18 mouse cellular contexts compared by ENCODE assay signal in the genomic region with DNA sequence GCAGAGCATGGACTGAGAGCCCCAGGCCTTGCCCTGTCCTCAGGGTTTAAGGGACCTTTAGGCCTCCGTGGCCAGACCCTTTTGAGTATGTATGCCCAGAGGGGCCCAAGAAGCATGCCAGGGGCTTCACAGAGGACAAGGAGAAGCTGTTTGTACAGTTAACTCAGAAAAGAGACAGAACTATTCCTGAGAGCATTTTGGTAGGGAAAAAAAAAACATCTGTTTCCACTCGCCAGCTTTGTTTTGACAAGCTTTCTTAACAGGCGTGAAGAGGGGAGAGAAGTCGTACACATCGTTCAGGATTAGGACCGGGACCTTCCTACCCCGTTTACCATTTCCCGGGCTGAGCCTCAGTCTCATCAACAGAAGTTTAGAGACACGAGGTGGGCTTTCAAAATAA.
DNase-seq lines count a peak whose midpoint lies in the region; ATAC-seq lines count a peak whose summit lies in the region.
"Had no signal": no experiment of that assay in that cellular context is flagged by ENCODE, and none has a peak within 500 bp of the region (broad histone marks: within the 10 kb centered on the region; RNA-seq: fewer than 3 reads in every experiment).

No protein-coding gene starts in this region.

- peak overlapping the region; percentile 4; the same call in 1 of the 2 replicates for H3K4me3 ChIP-seq in forebrain, embryonic 10.5 days
- no peak overlapping the region for H3K4me3 ChIP-seq in forebrain, embryonic 14.5 days (ENCODE audit: low read depth, low read length)
- H3K4me3 ChIP-seq in midbrain, embryonic 10.5 days = no peak overlapping the region
- H3K4me3 ChIP-seq in midbrain, embryonic 13.5 days (replicated peaks) = no peak overlapping the region
- H3K4me3 ChIP-seq in hindbrain, embryonic 12.5 days = no peak overlapping the region
- H3K4me3 ChIP-seq in neural tube, embryonic 13.5 days = no peak overlapping the region
- H3K4me3 ChIP-seq: forebrain, embryonic 15.5 days; midbrain, embryonic 15.5 days had no signal

- peaks cover 64% of the 10 kb centered on the region for H3K4me1 ChIP-seq in forebrain, embryonic 10.5 days
- H3K4me1 ChIP-seq in forebrain, embryonic 14.5 days (ENCODE audit: control insufficient read depth, insufficient read depth, low read length) = peaks cover 10% of the 10 kb centered on the region
- H3K4me1 ChIP-seq in midbrain, embryonic 10.5 days = peaks cover 51% of the 10 kb centered on the region
- peaks cover 44% of the 10 kb centered on the region for H3K4me1 ChIP-seq in midbrain, embryonic 13.5 days (replicated peaks)
- peaks cover 59% of the 10 kb centered on the region for H3K4me1 ChIP-seq in hindbrain, embryonic 12.5 days
- H3K4me1 ChIP-seq in neural tube, embryonic 13.5 days (replicated peaks) = peaks cover 56% of the 10 kb centered on the region

- WGBS in forebrain, embryonic 10.5 days = 19% methylated on average over 9 of the region's 9 CpGs
- WGBS in forebrain, embryonic 14.5 days = 11% methylated on average over 9 of the region's 9 CpGs
- WGBS in midbrain, embryonic 10.5 days = 29% methylated on average over 9 of the region's 9 CpGs
- WGBS in midbrain, embryonic 13.5 days = 25% methylated on average over 9 of the region's 9 CpGs
- 22% methylated on average over 9 of the region's 9 CpGs for WGBS in hindbrain, embryonic 12.5 days
- 34% methylated on average over 9 of the region's 9 CpGs for WGBS in neural tube, embryonic 13.5 days

- DNase-seq in forebrain, embryonic 10.5 days (ENCODE audit: extremely low spot score, low spot score) = no peak
- DNase-seq in forebrain, embryonic 14.5 days (ENCODE audit: low spot score) = no peak
- DNase-seq in midbrain, embryonic 10.5 days (ENCODE audit: low spot score) = no peak
- DNase-seq in adrenal gland, postnatal 10 days = no peak
- DNase-seq in left cerebral cortex, adult 11 months (ENCODE audit: low spot score) = no peak
- DNase-seq: adrenal gland, postnatal 14 days; cerebellum, adult 8-10 months; heart, adult 11 months; kidney, postnatal 25 days; lung, postnatal 14 days; right cerebral cortex, postnatal 4 days had no signal

- no peaks in the 10 kb centered on the region for H3K9me3 ChIP-seq in forebrain, embryonic 10.5 days
- H3K9me3 ChIP-seq in forebrain, embryonic 14.5 days (replicated peaks; ENCODE audit: control insufficient read depth, low read length) = no peaks in the 10 kb centered on the region
- H3K9me3 ChIP-seq in midbrain, embryonic 10.5 days (replicated peaks) = no peaks in the 10 kb centered on the region
- no peaks in the 10 kb centered on the region for H3K9me3 ChIP-seq in midbrain, embryonic 13.5 days
- no peaks in the 10 kb centered on the region for H3K9me3 ChIP-seq in hindbrain, embryonic 12.5 days (replicated peaks)
- no peaks in the 10 kb centered on the region for H3K9me3 ChIP-seq in neural tube, embryonic 13.5 days
- H3K9me3 ChIP-seq: forebrain, embryonic 15.5 days; midbrain, embryonic 15.5 days had no signal

- H3K9ac ChIP-seq in forebrain, embryonic 14.5 days (ENCODE audit: low read length) = no peak overlapping the region
- H3K9ac ChIP-seq in midbrain, embryonic 13.5 days (replicated peaks) = no peak overlapping the region
- no peak overlapping the region for H3K9ac ChIP-seq in hindbrain, embryonic 12.5 days
- 0 out of 2 replicates have a peak overlapping the region, but pooled peaks have one; percentile 12 for H3K9ac ChIP-seq in neural tube, embryonic 13.5 days
- H3K9ac ChIP-seq: forebrain, embryonic 15.5 days; liver, embryonic 14.5 days; midbrain, embryonic 15.5 days had no signal

- no peaks in the 10 kb centered on the region for H3K36me3 ChIP-seq in forebrain, embryonic 10.5 days (replicated peaks)
- no peaks in the 10 kb centered on the region for H3K36me3 ChIP-seq in forebrain, embryonic 14.5 days (ENCODE audit: control insufficient read depth, insufficient read depth, low read length)
- no peaks in the 10 kb centered on the region for H3K36me3 ChIP-seq in midbrain, embryonic 10.5 days
- no peaks in the 10 kb centered on the region for H3K36me3 ChIP-seq in midbrain, embryonic 13.5 days
- no peaks in the 10 kb centered on the region for H3K36me3 ChIP-seq in hindbrain, embryonic 12.5 days
- no peaks in the 10 kb centered on the region for H3K36me3 ChIP-seq in neural tube, embryonic 13.5 days
- H3K36me3 ChIP-seq: forebrain, embryonic 15.5 days; midbrain, embryonic 15.5 days had no signal

- peak overlapping the region; percentile 72 for H3K27ac ChIP-seq in forebrain, embryonic 10.5 days
- H3K27ac ChIP-seq in forebrain, embryonic 14.5 days (ENCODE audit: low read depth, low read length) = no peak overlapping the region
- H3K27ac ChIP-seq in midbrain, embryonic 10.5 days (replicated peaks) = peak overlapping the region; percentile 69; the same call in 1 of the 2 replicates
- no peak overlapping the region for H3K27ac ChIP-seq in midbrain, embryonic 13.5 days
- H3K27ac ChIP-seq in hindbrain, embryonic 12.5 days = 0 out of 2 replicates have a peak overlapping the region, but pooled peaks have one; percentile 46
- no peak overlapping the region for H3K27ac ChIP-seq in neural tube, embryonic 13.5 days (replicated peaks)
- H3K27ac ChIP-seq: forebrain, embryonic 15.5 days; liver, embryonic 14.5 days; midbrain, embryonic 15.5 days had no signal

- no peak for ATAC-seq in forebrain, embryonic 14.5 days
- no peak for ATAC-seq in midbrain, embryonic 13.5 days
- ATAC-seq in hindbrain, embryonic 12.5 days (ENCODE audit: low FRiP score) = no peak
- ATAC-seq in neural tube, embryonic 13.5 days (ENCODE audit: low read depth) = no peak
- ATAC-seq: forebrain, embryonic 15.5 days; inflammation-experienced regulatory T-cells, adult 6 months; midbrain, embryonic 15.5 days had no signal

- H3K4me2 ChIP-seq in forebrain, embryonic 14.5 days (ENCODE audit: low read length) = no peak overlapping the region
- no peak overlapping the region for H3K4me2 ChIP-seq in midbrain, embryonic 13.5 days (replicated peaks)
- no peak overlapping the region for H3K4me2 ChIP-seq in hindbrain, embryonic 12.5 days (replicated peaks)
- H3K4me2 ChIP-seq in neural tube, embryonic 13.5 days = no peak overlapping the region
- H3K4me2 ChIP-seq: forebrain, embryonic 15.5 days; midbrain, embryonic 15.5 days had no signal

- peaks cover 99% of the 10 kb centered on the region for H3K27me3 ChIP-seq in forebrain, embryonic 10.5 days (ENCODE audit: poor library complexity, severe bottlenecking)
- H3K27me3 ChIP-seq in forebrain, embryonic 14.5 days (replicated peaks; ENCODE audit: control insufficient read depth, insufficient read depth, low read length) = peaks cover 21% of the 10 kb centered on the region
- H3K27me3 ChIP-seq in midbrain, embryonic 10.5 days (ENCODE audit: low read depth, poor library complexity, severe bottlenecking) = peaks cover 61% of the 10 kb centered on the region
- H3K27me3 ChIP-seq in midbrain, embryonic 13.5 days = peaks cover 21% of the 10 kb centered on the region; the same call in 1 of the 2 replicates
- H3K27me3 ChIP-seq in hindbrain, embryonic 12.5 days = no peaks in the 10 kb centered on the region
- H3K27me3 ChIP-seq in neural tube, embryonic 13.5 days = peaks cover 64% of the 10 kb centered on the region
- H3K27me3 ChIP-seq: midbrain, embryonic 15.5 days had no signal

Comparison
In these comparisons a context has a peak if more than half of its experiments do, and no peak if none do; other contexts are left out.
1. H3K27ac ChIP-seq: peak in forebrain, embryonic 10.5 days (single experiment), midbrain, embryonic 10.5 days (single experiment) and hindbrain, embryonic 12.5 days (single experiment); none in forebrain, embryonic 14.5 days (single experiment), midbrain, embryonic 13.5 days (single experiment) and neural tube, embryonic 13.5 days (single experiment).